Mouse (Mus musculus) v-Abl transformed pro-B cells (cell line): Measurements from ENCODE around the gene Ckap2l.

Source experiments
- in situ Hi-C, 2 experiments: fragments of 400-800 bp; cut with MboI; formaldehyde crosslinking; loops; one replicate each; pipeline ENCODE4 v1.15.1; 2025; ENCODE audit not compliant: unreplicated experiment in 2 of 2

Ckap2l gene

GRCm38 (mm10) chr2:129267738-129268137 is 29.3 kb downstream of the Ckap2l start:
- in situ Hi-C loops, result no loop called here

- in situ Hi-C loops, result no loop called here
Measured at GRCm38 (mm10) chr2:129265316-129265715, 31.7 kb downstream of the Ckap2l start.

GRCm38 (mm10) chr2:129263073-129263472 is 33.9 kb downstream of the Ckap2l start:
- in situ Hi-C loops, result no loop called here

GRCm38 (mm10) chr2:129261151-129261794 is 35.7 kb downstream of the Ckap2l start:
- in situ Hi-C loops, result no loop called here

- in situ Hi-C loops, result no loop called here
Measured at GRCm38 (mm10) chr2:129260646-129261045, 36.4 kb downstream of the Ckap2l start.

- in situ Hi-C loops, result loop anchor here (5.0 kb wide), 5 partner anchors 81 to 561 kb away; partner anchors contain the start of genes Mertk (in 1 of the 2) and Ttl (in 1 of the 2)
Measured at GRCm38 (mm10) chr2:129258475-129259211, 38.4 kb downstream of the Ckap2l start.

- in situ Hi-C loops, result loop anchor here (5.0 kb wide), 5 partner anchors 81 to 561 kb away; partner anchors contain the start of genes Mertk (in 1 of the 2) and Ttl (in 1 of the 2)
Measured at GRCm38 (mm10) chr2:129258056-129258455, 39.0 kb downstream of the Ckap2l start.

- in situ Hi-C loops, result loop anchor here (5.0 kb wide), 5 partner anchors 79 to 559 kb away; partner anchors contain the start of genes Mertk (in 1 of the 2) and Ttl (in 1 of the 2)
Measured at GRCm38 (mm10) chr2:129256006-129256405, 41.0 kb downstream of the Ckap2l start.

- in situ Hi-C loops, result no loop called here
Measured at GRCm38 (mm10) chr2:129254076-129254475, 42.9 kb downstream of the Ckap2l start.

GRCm38 (mm10) chr2:129253631-129253970 is 43.4 kb downstream of the Ckap2l start:
- in situ Hi-C loops, result no loop called here

GRCm38 (mm10) chr2:129252836-129253630 is 44.0 kb downstream of the Ckap2l start:
- in situ Hi-C loops, result no loop called here

- in situ Hi-C loops, result no loop called here
Measured at GRCm38 (mm10) chr2:129249321-129249720, 47.7 kb downstream of the Ckap2l start.

GRCm38 (mm10) chr2:129247707-129248121 is 49.3 kb downstream of the Ckap2l start:
- in situ Hi-C loops, result no loop called here

- in situ Hi-C loops, result no loop called here
Measured at GRCm38 (mm10) chr2:129246924-129247323, 50.1 kb downstream of the Ckap2l start.

- in situ Hi-C loops, result no loop called here
Measured at GRCm38 (mm10) chr2:129246436-129246835, 50.6 kb downstream of the Ckap2l start.

- in situ Hi-C loops, result no loop called here
Measured at GRCm38 (mm10) chr2:129245618-129246017, 51.4 kb downstream of the Ckap2l start.

- in situ Hi-C loops, result no loop called here
Measured at GRCm38 (mm10) chr2:129244446-129245120, 52.4 kb downstream of the Ckap2l start.

- in situ Hi-C loops, result no loop called here
Measured at GRCm38 (mm10) chr2:129243786-129244185, 53.2 kb downstream of the Ckap2l start.

GRCm38 (mm10) chr2:129243005-129243404 is 54.0 kb downstream of the Ckap2l start:
- in situ Hi-C loops, result no loop called here
